Mouse (Mus musculus): Measurements from ENCODE around the gene Nox4.

Gene Nox4

GRCm38 (mm10) chr7:87245856-87246579 is at the start of gene Nox4:
Nox4 (plus strand) TSS chr7:87246096.
- WGBS: 9% methylated on average over 18 of the region's 18 CpGs

- 84% methylated on average over 2 of the region's 2 CpGs for WGBS
These were observed 23.1 kb upstream of the Nox4 start for GRCm38 (mm10) chr7:87222751-87223150.

DNA sequence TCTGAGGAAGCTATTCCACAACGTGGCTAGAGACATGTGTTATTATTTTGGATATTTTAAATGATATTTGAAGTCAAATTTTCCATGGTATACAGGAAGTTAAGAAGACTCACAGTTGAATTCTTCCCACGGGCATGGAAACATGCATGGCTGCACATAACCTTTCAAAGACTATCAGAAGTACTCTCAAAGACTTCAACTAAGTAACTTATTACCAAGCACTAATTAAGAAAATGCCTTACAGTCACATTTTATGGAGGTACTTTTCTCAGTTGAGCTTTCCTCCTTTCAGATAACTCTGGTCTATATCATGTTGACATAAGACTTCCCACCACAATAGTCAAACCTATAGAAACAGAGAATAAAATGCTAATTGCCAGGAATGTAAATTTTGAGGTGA is 20.3 kb upstream of the Nox4 start:
- 52% methylated on average over 2 of the region's 2 CpGs for WGBS

DNA sequence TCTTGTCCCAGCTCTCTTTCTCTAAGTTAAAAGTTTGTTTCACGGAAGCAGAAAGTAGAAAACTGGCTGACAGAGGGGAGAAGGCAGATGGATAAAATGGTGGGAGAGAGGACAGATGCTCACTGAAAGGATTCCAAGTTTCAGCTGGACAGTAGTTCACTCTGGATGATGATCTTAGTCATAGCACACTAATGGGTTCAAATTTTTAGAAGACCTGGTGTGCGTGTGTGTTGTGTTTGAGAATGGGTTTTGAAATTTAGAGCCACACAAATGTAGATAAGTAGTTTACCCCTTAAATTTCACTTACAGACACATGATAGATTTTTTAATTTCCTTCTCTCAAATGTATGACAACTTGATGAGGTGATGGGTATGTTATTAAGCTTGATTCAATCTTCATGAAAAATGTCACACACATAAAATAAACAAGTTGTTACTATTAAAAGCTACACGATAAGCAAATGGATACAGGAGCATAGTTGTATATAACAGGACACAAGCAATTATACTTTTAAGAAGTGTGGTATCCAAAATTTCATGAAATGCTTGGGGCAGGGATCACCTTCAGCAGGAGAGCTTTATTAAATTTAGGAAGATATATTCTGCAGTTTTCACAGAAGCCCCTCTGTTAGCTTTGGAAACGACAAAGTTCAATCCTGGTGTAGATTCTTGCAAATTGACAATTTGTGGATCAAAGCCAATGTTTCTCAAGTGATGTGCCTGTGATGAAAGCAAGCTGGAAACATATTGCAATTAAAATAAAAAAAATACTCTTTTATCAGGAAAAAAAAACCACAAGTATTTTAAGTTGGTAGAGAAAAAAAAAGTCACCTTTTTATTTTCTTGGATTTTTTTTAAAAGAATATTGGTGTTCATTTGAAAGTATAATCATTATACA is 18.6 kb upstream of the Nox4 start:
- WGBS: 77% methylated on average over 4 of the region's 4 CpGs

- 92% methylated on average over 1 of the region's 1 CpGs for WGBS
These were observed 16.4 kb upstream of the Nox4 start for GRCm38 (mm10) chr7:87229502-87229901.

GRCm38 (mm10) chr7:87241139-87241538 is 4.8 kb upstream of the Nox4 start:
- WGBS: 85% methylated on average over 1 of the region's 1 CpGs

- under 1% methylated on average over 30 of the region's 30 CpGs for WGBS
These were observed 661 bp downstream of the Nox4 start for GRCm38 (mm10) chr7:87246580-87246934.

- WGBS: 74% methylated on average over 1 of the region's 1 CpGs
These were observed 1.0 kb downstream of the Nox4 start for GRCm38 (mm10) chr7:87246940-87247339.

- WGBS: 33% methylated on average over 1 of the region's 1 CpGs
These were observed 2.0 kb downstream of the Nox4 start for GRCm38 (mm10) chr7:87247926-87248325.

DNA sequence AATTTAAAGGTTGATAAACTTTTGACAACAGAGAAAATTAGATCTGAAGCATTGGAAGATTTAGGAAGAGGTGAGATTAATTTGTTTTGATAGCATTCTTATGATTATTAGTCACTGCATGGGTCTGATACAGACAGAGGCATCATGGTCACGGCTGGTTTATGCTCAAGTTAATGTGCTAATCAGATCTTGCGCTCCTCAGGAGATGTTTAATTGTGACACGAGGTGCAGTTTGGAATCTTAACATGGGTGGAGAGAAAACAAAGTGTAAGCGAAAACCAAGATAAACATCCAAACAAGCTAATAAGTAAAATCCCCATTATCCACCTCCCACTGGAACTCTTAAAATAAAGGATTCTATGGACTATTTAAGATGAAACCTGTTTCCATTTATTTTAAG is 6.2 kb downstream of the Nox4 start:
- 84% methylated on average over 4 of the region's 4 CpGs for WGBS

DNA sequence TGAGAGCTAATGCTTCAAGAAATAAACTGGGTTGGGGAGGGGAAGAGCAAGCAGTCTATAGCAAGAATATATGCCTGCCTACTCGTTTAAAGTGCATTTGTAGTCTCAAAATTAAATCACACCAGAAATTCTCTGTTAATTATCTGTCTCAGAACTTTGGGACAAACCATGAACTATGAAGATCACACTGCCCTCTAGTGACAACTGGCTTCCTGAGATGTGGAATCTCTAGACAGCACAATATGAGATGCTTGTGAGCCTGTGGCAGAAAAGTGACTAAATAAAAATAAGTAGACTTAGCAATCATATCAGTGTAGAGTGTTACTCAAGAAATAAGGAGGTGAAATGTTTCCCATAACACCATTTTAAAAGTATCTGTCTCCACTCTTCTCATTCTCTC is 31.3 kb downstream of the Nox4 start:
- 0% methylated on average over 1 of the region's 1 CpGs for WGBS

DNA sequence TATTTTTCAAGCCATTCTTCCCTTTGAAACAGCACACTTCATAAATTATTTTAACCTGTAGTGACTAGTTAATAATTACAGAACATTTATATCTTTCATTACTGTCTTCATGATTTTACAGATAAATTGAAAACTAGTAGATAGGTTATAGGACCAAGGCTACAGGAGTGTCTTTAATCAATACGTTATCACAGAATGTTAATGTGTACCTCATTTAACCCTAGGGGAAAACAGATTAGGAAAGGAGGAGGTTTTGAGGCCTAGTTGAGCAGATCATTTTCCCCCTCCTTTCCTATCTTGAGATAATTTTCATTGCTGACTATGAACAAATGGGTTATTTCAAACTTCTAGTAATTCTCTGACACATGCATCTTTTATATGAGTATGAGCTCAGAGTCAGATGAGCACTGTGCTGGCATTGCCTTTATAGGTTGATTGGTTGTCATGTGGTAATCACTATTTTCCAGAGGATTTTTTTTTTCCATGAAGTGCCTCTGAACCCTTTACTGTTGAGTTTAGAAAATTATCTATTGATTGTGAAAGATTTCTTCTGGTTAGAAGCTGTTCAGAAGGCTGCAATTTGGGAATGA is 57.9 kb downstream of the Nox4 start:
- WGBS: 100% methylated on average over 1 of the region's 1 CpGs

DNA sequence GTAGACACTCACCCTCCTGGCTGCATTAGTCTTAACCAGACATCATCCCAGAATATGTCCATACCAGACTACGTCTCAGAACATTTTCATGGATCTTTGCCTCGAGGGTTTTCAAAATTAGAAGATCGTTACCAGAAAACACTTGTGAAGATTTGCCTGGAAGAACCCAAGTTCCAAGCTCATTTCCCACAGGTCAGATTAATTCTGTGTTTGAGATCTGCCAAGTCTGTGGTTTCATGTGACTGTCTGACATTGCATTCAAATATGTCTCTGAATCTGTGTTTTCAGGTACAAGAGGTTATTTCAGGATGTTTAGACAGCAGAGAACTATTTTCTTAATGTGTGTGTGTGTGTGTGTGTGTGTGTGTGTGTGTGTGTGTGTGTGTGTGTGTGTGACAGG is 75.7 kb downstream of the Nox4 start:
- WGBS: 72% methylated on average over 3 of the region's 3 CpGs

GRCm38 (mm10) chr7:87322085-87322484 is 76.2 kb downstream of the Nox4 start:
- WGBS: 82% methylated on average over 1 of the region's 1 CpGs

GRCm38 (mm10) chr7:87330782-87331558 is 85.1 kb downstream of the Nox4 start:
- WGBS: 62% methylated on average over 5 of the region's 5 CpGs

GRCm38 (mm10) chr7:87345598-87345997 is 99.7 kb downstream of the Nox4 start:
- 42% methylated on average over 3 of the region's 3 CpGs for WGBS

- 42% methylated on average over 2 of the region's 2 CpGs for WGBS
These were observed 106.9 kb downstream of the Nox4 start for GRCm38 (mm10) chr7:87352818-87353217.

- 70% methylated on average over 1 of the region's 1 CpGs for WGBS
These were observed 123.2 kb downstream of the Nox4 start for GRCm38 (mm10) chr7:87369131-87369530.

- WGBS: 69% methylated on average over 2 of the region's 2 CpGs
These were observed 124.9 kb downstream of the Nox4 start for GRCm38 (mm10) chr7:87370789-87371188.

GRCm38 (mm10) chr7:87371316-87371715 is 125.4 kb downstream of the Nox4 start:
- 92% methylated on average over 2 of the region's 2 CpGs for WGBS

GRCm38 (mm10) chr7:87374935-87375334 is 129.0 kb downstream of the Nox4 start:
- 63% methylated on average over 2 of the region's 2 CpGs for WGBS

- 80% methylated on average over 7 of the region's 7 CpGs for WGBS
These were observed 151.1 kb downstream of the Nox4 start for GRCm38 (mm10) chr7:87397023-87397422.

Measured in cerebral cortex, adult 2 months (tissue).